Mouse (Mus musculus) liver, postnatal 0 days (tissue): Measurements from ENCODE around the gene Ppil4.

Source experiments
- CTCF ChIP-seq: sonication (generic); IDR thresholded peaks from 2 replicates; pipeline ENCODE4 v1.5.1; 2016; ENCODE audit warnings: antibody characterized with exemption, low read depth
- EP300 ChIP-seq: IDR thresholded peaks from 2 replicates; pipeline ENCODE4 v1.6.1; 2016; ENCODE audit warnings: antibody characterized with exemption, low read depth, mild to moderate bottlenecking

GRCm38 (mm10) chr10:7838036-7838435, 45.3 kb downstream of the Ppil4 start:
- TF ChIP-seq CTCF (no peak), EP300 (no peak)
